Mouse (Mus musculus): ENCODE measurements around the gene Crnkl1. TPM values are rescaled to one million over a fixed set of nuclear protein-coding genes. Genes with fewer than 3 reads are reported as not detected.

Gene Crnkl1
- polyA plus RNA-seq (2016; fragmentation: Nextera tagmentation; extraction: Ambion mirVana) = 38.0 and 41.0 TPM in 2 replicates

GRCm38 (mm10) chr2:145934339-145935231 is at the start of gene Crnkl1, which contains the start of gene Cfap61:
Crnkl1 (minus strand) TSS chr2:145935014.
Cfap61 (plus strand) TSS chr2:145934784.
- peak within 1 kb of the TSS; percentile 87 for H3K4me2 ChIP-seq (replicated peaks)
- no peaks in the 10 kb centered on the region for H3K27me3 ChIP-seq (replicated peaks)
- H3K9me3 ChIP-seq = no peaks in the 10 kb centered on the region
- peak; percentile 98 for ATAC-seq (ENCODE audit: low FRiP score, low read depth)
- H3K4me3 ChIP-seq = peak within 1 kb of the TSS; percentile 85
- peaks cover 27% of the 10 kb centered on the region; the same call in 1 of the 2 replicates for H3K36me3 ChIP-seq
- peak within 1 kb of the TSS; percentile 56 for H3K9ac ChIP-seq
- under 1% methylated on average over 61 of the region's 61 CpGs for WGBS
- peaks cover 9% of the 10 kb centered on the region for H3K4me1 ChIP-seq
- H3K27ac ChIP-seq = no peak within 1 kb of the TSS

- Histone ChIP-seq H3K4me2 (replicated peaks) (no peak overlapping the region), H3K4me1 (peaks cover 3% of the 10 kb centered on the region; the same call in 1 of the 2 replicates), H3K36me3 (no peaks in the 10 kb centered on the region), H3K27me3 (replicated peaks) (no peaks in the 10 kb centered on the region), H3K9me3 (no peaks in the 10 kb centered on the region), H3K9ac (no peak overlapping the region), H3K27ac (no peak overlapping the region), H3K4me3 (no peak overlapping the region)
- WGBS = 70% methylated on average over 9 of the region's 9 CpGs
- no peak for ATAC-seq (ENCODE audit: low FRiP score, low read depth)
These were observed 47.7 kb upstream of the Crnkl1 start for GRCm38 (mm10) chr2:145982317-145983045.

- Histone ChIP-seq H3K4me2 (replicated peaks) (no peak overlapping the region), H3K27ac (no peak overlapping the region), H3K27me3 (replicated peaks) (no peaks in the 10 kb centered on the region), H3K9ac (no peak overlapping the region), H3K9me3 (no peaks in the 10 kb centered on the region), H3K4me1 (peaks cover 3% of the 10 kb centered on the region; the same call in 1 of the 2 replicates), H3K36me3 (no peaks in the 10 kb centered on the region), H3K4me3 (no peak overlapping the region)
- ATAC-seq (ENCODE audit: low FRiP score, low read depth) = no peak
- WGBS = 34% methylated on average over 6 of the region's 6 CpGs
These were observed 46.9 kb upstream of the Crnkl1 start for GRCm38 (mm10) chr2:145981699-145982112.

GRCm38 (mm10) chr2:145980881-145981280 is 46.1 kb upstream of the Crnkl1 start:
- Histone ChIP-seq H3K9ac (no peak overlapping the region), H3K9me3 (no peaks in the 10 kb centered on the region), H3K4me3 (no peak overlapping the region), H3K27me3 (replicated peaks) (no peaks in the 10 kb centered on the region), H3K36me3 (no peaks in the 10 kb centered on the region), H3K4me1 (peaks cover 3% of the 10 kb centered on the region; the same call in 1 of the 2 replicates), H3K4me2 (replicated peaks) (no peak overlapping the region), H3K27ac (no peak overlapping the region)
- no peak for ATAC-seq (ENCODE audit: low FRiP score, low read depth)
- WGBS = 83% methylated on average over 9 of the region's 9 CpGs

GRCm38 (mm10) chr2:145979616-145980015 is 44.8 kb upstream of the Crnkl1 start:
- no peaks in the 10 kb centered on the region for H3K36me3 ChIP-seq
- 59% methylated on average over 4 of the region's 4 CpGs for WGBS
- H3K27me3 ChIP-seq (replicated peaks) = no peaks in the 10 kb centered on the region
- H3K4me3 ChIP-seq = no peak overlapping the region
- no peaks in the 10 kb centered on the region for H3K9me3 ChIP-seq
- no peak for ATAC-seq (ENCODE audit: low FRiP score, low read depth)
- peaks cover 3% of the 10 kb centered on the region; the same call in 1 of the 2 replicates for H3K4me1 ChIP-seq
- H3K27ac ChIP-seq = no peak overlapping the region
- H3K4me2 ChIP-seq (replicated peaks) = no peak overlapping the region
- no peak overlapping the region for H3K9ac ChIP-seq

GRCm38 (mm10) chr2:145972571-145972970 is 37.8 kb upstream of the Crnkl1 start:
- 93% methylated on average over 4 of the region's 4 CpGs for WGBS
- H3K27me3 ChIP-seq (replicated peaks) = no peaks in the 10 kb centered on the region
- H3K9ac ChIP-seq = no peak overlapping the region
- H3K4me1 ChIP-seq = no peaks in the 10 kb centered on the region
- H3K27ac ChIP-seq = no peak overlapping the region
- H3K9me3 ChIP-seq = no peaks in the 10 kb centered on the region
- no peak for ATAC-seq (ENCODE audit: low FRiP score, low read depth)
- H3K4me2 ChIP-seq (replicated peaks) = no peak overlapping the region
- no peaks in the 10 kb centered on the region for H3K36me3 ChIP-seq
- no peak overlapping the region for H3K4me3 ChIP-seq

GRCm38 (mm10) chr2:145971237-145972010 is 36.6 kb upstream of the Crnkl1 start:
- no peaks in the 10 kb centered on the region for H3K36me3 ChIP-seq
- no peak overlapping the region for H3K27ac ChIP-seq
- no peak overlapping the region for H3K4me2 ChIP-seq (replicated peaks)
- WGBS = 86% methylated on average over 20 of the region's 20 CpGs
- H3K4me1 ChIP-seq = no peaks in the 10 kb centered on the region
- no peaks in the 10 kb centered on the region for H3K27me3 ChIP-seq (replicated peaks)
- no peaks in the 10 kb centered on the region for H3K9me3 ChIP-seq
- no peak overlapping the region for H3K4me3 ChIP-seq
- H3K9ac ChIP-seq = no peak overlapping the region
- ATAC-seq (ENCODE audit: low FRiP score, low read depth) = no peak

GRCm38 (mm10) chr2:145970751-145971150 is 35.9 kb upstream of the Crnkl1 start:
- Histone ChIP-seq H3K36me3 (no peaks in the 10 kb centered on the region), H3K9me3 (no peaks in the 10 kb centered on the region), H3K27ac (no peak overlapping the region), H3K4me3 (no peak overlapping the region), H3K9ac (no peak overlapping the region), H3K4me1 (no peaks in the 10 kb centered on the region), H3K27me3 (replicated peaks) (no peaks in the 10 kb centered on the region), H3K4me2 (replicated peaks) (no peak overlapping the region)
- ATAC-seq (ENCODE audit: low FRiP score, low read depth) = no peak
- WGBS = 83% methylated on average over 12 of the region's 12 CpGs

- no peak overlapping the region for H3K9ac ChIP-seq
- H3K27me3 ChIP-seq (replicated peaks) = no peaks in the 10 kb centered on the region
- ATAC-seq (ENCODE audit: low FRiP score, low read depth) = no peak
- no peaks in the 10 kb centered on the region for H3K36me3 ChIP-seq
- no peak overlapping the region for H3K4me3 ChIP-seq
- H3K9me3 ChIP-seq = no peaks in the 10 kb centered on the region
- peaks cover 9% of the 10 kb centered on the region; the same call in 1 of the 2 replicates for H3K4me1 ChIP-seq
- H3K27ac ChIP-seq = no peak overlapping the region
- no peak overlapping the region for H3K4me2 ChIP-seq (replicated peaks)
- 88% methylated on average over 5 of the region's 5 CpGs for WGBS
These were observed 27.0 kb upstream of the Crnkl1 start for GRCm38 (mm10) chr2:145961861-145962260.

- Histone ChIP-seq H3K9me3 (no peaks in the 10 kb centered on the region), H3K9ac (no peak overlapping the region), H3K4me2 (replicated peaks) (no peak overlapping the region), H3K4me1 (peaks cover 9% of the 10 kb centered on the region; the same call in 1 of the 2 replicates), H3K27ac (no peak overlapping the region), H3K36me3 (no peaks in the 10 kb centered on the region), H3K4me3 (no peak overlapping the region), H3K27me3 (replicated peaks) (no peaks in the 10 kb centered on the region)
- WGBS = 26% methylated on average over 7 of the region's 7 CpGs
- peak; percentile 84 for ATAC-seq (ENCODE audit: low FRiP score, low read depth)
These were observed 23.7 kb upstream of the Crnkl1 start for GRCm38 (mm10) chr2:145958551-145958950.

- Histone ChIP-seq H3K27me3 (replicated peaks) (no peaks in the 10 kb centered on the region), H3K36me3 (no peaks in the 10 kb centered on the region), H3K27ac (no peak overlapping the region), H3K4me2 (replicated peaks) (no peak overlapping the region), H3K9ac (no peak overlapping the region), H3K9me3 (no peaks in the 10 kb centered on the region), H3K4me1 (peaks cover 9% of the 10 kb centered on the region; the same call in 1 of the 2 replicates), H3K4me3 (no peak overlapping the region)
- WGBS = 49% methylated on average over 6 of the region's 6 CpGs
- 0 out of 2 replicates have a peak, but pooled peaks have one; percentile 4 for ATAC-seq (ENCODE audit: low FRiP score, low read depth)
These were observed 23.3 kb upstream of the Crnkl1 start for GRCm38 (mm10) chr2:145958097-145958496.

Data from neural tube, embryonic 12.5 days (tissue).